Mouse (Mus musculus) C2C12 (cell line): ENCODE results near the gene Plekhg5. TPM values are rescaled to one million over a fixed set of nuclear protein-coding genes. Genes with fewer than 3 reads are reported as not detected.
"Not testable (repeated sequence)": the region's sequence is repeated elsewhere in the genome, so short reads cannot be mapped to it uniquely, and the experiment has no call there.

ENCODE experiments used
- H3K27me3 ChIP-seq: one replicate; pipeline ENCODE4 v1.6.1; 2011; ENCODE audit not compliant: control insufficient read depth, insufficient read depth, insufficient read length
- H3K36me3 ChIP-seq: one replicate; pipeline ENCODE4 v1.6.1; 2011; ENCODE audit not compliant: control insufficient read depth, insufficient read depth
- H3K4me3 ChIP-seq: one replicate; pipeline ENCODE4 v1.5.1; 2011; ENCODE audit warnings: mild to moderate bottlenecking, control low read depth; ENCODE audit not compliant: poor library complexity, insufficient read depth, severe bottlenecking
- H3K79me2 ChIP-seq: one replicate; pipeline ENCODE4 v1.6.1; 2011; ENCODE audit not compliant: control insufficient read depth, insufficient read depth
- H3K79me3 ChIP-seq: one replicate; pipeline ENCODE4 v1.6.1; 2011; ENCODE audit warnings: low read depth, control low read depth
- H3ac ChIP-seq: one replicate; pipeline ENCODE3; 2011; ENCODE audit warnings: low read depth; ENCODE audit not compliant: control insufficient read depth, insufficient read length
- CEBPB ChIP-seq: IDR thresholded peaks from one replicate; pipeline ENCODE4 v1.6.1; 2011; ENCODE audit warnings: low read depth, mild to moderate bottlenecking, control low read depth, moderate library complexity
- CTCF ChIP-seq: IDR thresholded peaks from one replicate; pipeline ENCODE4 v1.5.1; 2011; ENCODE audit not compliant: control insufficient read depth, insufficient read depth, insufficient read length
- FOSL1 ChIP-seq: IDR thresholded peaks from one replicate; pipeline ENCODE4 v1.8.0; 2011; ENCODE audit warnings: mild to moderate bottlenecking, low read length; ENCODE audit not compliant: poor library complexity, insufficient read depth, severe bottlenecking
- MAX ChIP-seq: IDR thresholded peaks from one replicate; pipeline ENCODE4 v1.6.1; 2011; ENCODE audit warnings: mild to moderate bottlenecking, control low read depth
- MYOD1 ChIP-seq: IDR thresholded peaks from one replicate; pipeline ENCODE4 v1.6.1; 2011; ENCODE audit warnings: low read depth; ENCODE audit not compliant: control insufficient read depth, insufficient read length
- MYOG ChIP-seq: IDR thresholded peaks from one replicate; pipeline ENCODE4 v1.6.1; 2011; ENCODE audit not compliant: control insufficient read depth, insufficient read length; ENCODE audit errors: extremely low read depth
- USF1 ChIP-seq: IDR thresholded peaks from one replicate; pipeline ENCODE4 v1.6.1; 2011; ENCODE audit warnings: low read depth, mild to moderate bottlenecking, control low read depth, moderate library complexity
- polyA plus RNA-seq: library from polyadenylated mRNA; unstranded; fragments of >200 nt; fragmentation: generic; extraction: Trizol; gene quantifications from one replicate; pipeline ENCODE4 v1.2.1, GENCODE M21; 2012; ENCODE audit warnings: missing spikeins

Gene Plekhg5
- polyA plus RNA-seq, 1 experiment: 17.5 TPM

GRCm38 (mm10) chr4:152029087-152029486 lies 43.2 kb upstream of the Plekhg5 start:
- H3K27me3 ChIP-seq: no peaks in the 10 kb centered on the region
- no peak overlapping the region for H3ac ChIP-seq
- H3K36me3 ChIP-seq: peaks cover 14% of the 10 kb centered on the region
- H3K4me3 ChIP-seq: no peak overlapping the region
- H3K79me3 ChIP-seq: peaks cover 27% of the 10 kb centered on the region
- TF ChIP-seq FOSL1 (no peak), CTCF (no peak), CEBPB (no peak), MYOD1 (no peak), MAX (no peak), MYOG (no peak), USF1 (no peak)
- peaks cover 32% of the 10 kb centered on the region for H3K79me2 ChIP-seq

GRCm38 (mm10) chr4:152029997-152030396 lies 42.3 kb upstream of the Plekhg5 start:
- Histone ChIP-seq H3K79me3 (peaks cover 19% of the 10 kb centered on the region), H3K4me3 (no peak overlapping the region), H3K27me3 (no peaks in the 10 kb centered on the region), H3K79me2 (peaks cover 22% of the 10 kb centered on the region), H3ac (no peak overlapping the region), H3K36me3 (peaks cover 5% of the 10 kb centered on the region)
- TF ChIP-seq CTCF: no peak
- TF ChIP-seq FOSL1: no peak
- no peak for TF ChIP-seq MYOG
- TF ChIP-seq MAX: no peak
- TF ChIP-seq MYOD1: no peak
- TF ChIP-seq CEBPB: no peak
- no peak for TF ChIP-seq USF1

- Histone ChIP-seq H3K27me3 (no peaks in the 10 kb centered on the region), H3K36me3 (no peaks in the 10 kb centered on the region), H3ac (no peak overlapping the region), H3K4me3 (no peak overlapping the region), H3K79me3 (no peaks in the 10 kb centered on the region), H3K79me2 (no peaks in the 10 kb centered on the region)
- TF ChIP-seq USF1 (no peak), MAX (no peak), MYOG (no peak), FOSL1 (no peak), MYOD1 (no peak), CTCF (no peak), CEBPB (no peak)
Observed at GRCm38 (mm10) chr4:152032922-152033321, 39.4 kb upstream of the Plekhg5 start.

GRCm38 (mm10) chr4:152036464-152036863 lies 35.8 kb upstream of the Plekhg5 start:
- H3K4me3 ChIP-seq, H3ac ChIP-seq, H3K27me3 ChIP-seq, H3K36me3 ChIP-seq: not testable (repeated sequence)
- Histone ChIP-seq H3K79me2 (peaks cover 23% of the 10 kb centered on the region), H3K79me3 (peaks cover 20% of the 10 kb centered on the region)

- peaks cover 38% of the 10 kb centered on the region for H3K79me3 ChIP-seq
- peaks cover 26% of the 10 kb centered on the region for H3K36me3 ChIP-seq
- TF ChIP-seq MAX: no peak
- TF ChIP-seq MYOD1: peak; percentile 64
- H3K27me3 ChIP-seq: no peaks in the 10 kb centered on the region
- peaks cover 42% of the 10 kb centered on the region for H3K79me2 ChIP-seq
- H3ac ChIP-seq: peak within 1 kb of the TSS; percentile 98
- peak within 1 kb of the TSS; percentile 93 for H3K4me3 ChIP-seq
Observed at GRCm38 (mm10) chr4:152038225-152038984, 33.9 kb upstream of the Plekhg5 start, which contains the start of gene Tas1r1. Tas1r1 (minus strand) TSS chr4:152038568.

- no peaks in the 10 kb centered on the region for H3K27me3 ChIP-seq
- peaks cover 50% of the 10 kb centered on the region for H3K79me2 ChIP-seq
- no peak for TF ChIP-seq FOSL1
- peak; percentile 98 for TF ChIP-seq CTCF
- peak within 1 kb of the TSS; percentile 98 for H3ac ChIP-seq
- H3K4me3 ChIP-seq: peak within 1 kb of the TSS; percentile 93
- H3K79me3 ChIP-seq: peaks cover 45% of the 10 kb centered on the region
- H3K36me3 ChIP-seq: peaks cover 34% of the 10 kb centered on the region
Observed at GRCm38 (mm10) chr4:152038985-152039830, 33.1 kb upstream of the Plekhg5 start, which contains the start of gene Nol9. Nol9 (plus strand) TSS chr4:152039321.
